Mouse (Mus musculus): ENCODE measurements around the gene Krit1. TPM values are rescaled to one million over a fixed set of nuclear protein-coding genes. Genes with fewer than 3 reads are reported as not detected.
"Not testable (repeated sequence)": the region's sequence is repeated elsewhere in the genome, so short reads cannot be mapped to it uniquely, and the experiment has no call there.

Gene Krit1
- polyA plus RNA-seq, 2 experiments from 2014 or later, result 91.1 to 118 TPM

DNA sequence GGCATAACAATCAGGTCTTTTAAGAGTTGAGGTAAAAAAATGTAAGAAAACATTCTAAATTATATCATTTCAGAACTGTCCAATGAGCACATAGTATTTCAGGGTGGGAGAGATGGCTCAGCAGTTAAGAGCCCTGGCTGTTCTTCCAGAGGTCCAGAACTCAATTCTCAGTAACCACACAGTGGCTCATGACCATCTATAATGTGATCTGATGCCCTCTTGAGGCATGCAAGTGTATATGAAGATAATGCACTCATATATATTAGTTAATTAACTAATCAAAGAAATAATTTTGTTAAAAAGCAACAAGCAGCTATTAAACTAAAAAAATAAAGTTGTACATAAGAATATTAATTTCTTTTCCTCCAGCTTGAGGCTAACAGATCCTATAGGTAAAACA lies 86.2 kb downstream of the Krit1 start:
- ATAC-seq, result no peak

DNA sequence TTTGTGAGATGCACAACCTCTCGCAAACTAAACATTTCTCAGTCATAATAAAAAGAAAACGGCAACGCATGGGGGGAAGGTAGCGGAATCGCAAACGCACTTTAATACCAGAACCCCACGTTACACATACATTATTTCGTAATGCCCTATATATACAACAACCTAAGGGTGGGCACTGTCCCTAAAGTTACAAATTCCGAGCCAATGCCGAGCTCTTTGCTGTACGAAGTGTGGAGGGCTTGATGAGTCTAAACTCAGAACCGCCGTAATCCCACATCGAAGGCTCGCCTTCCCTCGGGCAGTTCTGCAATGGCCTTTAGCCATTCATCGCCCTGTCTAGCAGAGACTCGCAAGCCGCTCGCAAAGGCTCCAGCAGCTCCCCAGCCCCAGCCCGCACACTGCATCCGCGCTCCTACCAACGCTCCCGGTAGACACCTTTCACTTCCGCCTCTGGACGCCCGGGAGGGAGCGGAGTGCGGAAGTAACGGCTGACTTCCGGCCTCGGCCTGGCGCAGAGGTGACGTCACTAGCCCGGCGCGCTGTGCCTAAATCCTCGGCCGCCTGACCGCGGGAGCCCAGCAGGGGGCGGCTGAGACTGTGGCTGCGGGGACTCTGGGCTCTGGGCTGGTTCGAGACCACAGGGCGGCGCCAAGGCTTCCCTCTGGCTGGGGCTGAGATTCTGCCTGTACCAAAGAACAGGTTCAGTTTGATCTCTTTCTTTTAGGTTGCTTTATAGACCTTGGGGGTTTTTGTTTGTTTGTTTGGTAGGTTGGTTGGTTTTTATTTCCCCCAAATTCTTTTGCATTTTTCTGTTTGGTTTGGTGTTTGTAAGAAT lies 90.7 kb downstream of the Krit1 start, which contains the start of gene Mterf1a:
Gene Mterf1a (minus strand): TSS at position 475 of the 835 bp plus-strand sequence.
- ATAC-seq, result peak; percentile 100

DNA sequence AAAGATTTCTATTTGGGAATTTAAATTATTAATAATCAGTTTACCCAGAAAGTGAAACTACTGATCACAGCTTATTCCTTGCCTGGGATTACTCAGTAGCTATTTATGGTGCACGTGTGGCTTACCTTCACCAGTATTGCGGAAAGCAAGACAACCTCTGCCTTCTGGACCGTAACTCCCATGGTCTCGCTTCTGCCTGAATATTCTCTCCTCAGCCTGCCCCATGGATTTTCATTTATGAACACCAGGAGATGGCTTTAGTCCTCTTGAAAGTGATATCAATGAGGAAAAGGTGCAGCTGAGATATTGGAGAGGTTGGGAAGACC lies 91.3 kb downstream of the Krit1 start:
- not testable (repeated sequence) for ATAC-seq

Other genes with a start within 250 kb of the Krit1 start
- gene 1700109H08Rik, start 231.6 kb upstream of the Krit1 start, polyA plus RNA-seq (2017; shearing (Covaris generic)), result 1 to 10 TPM; 6.3 to 9.7 TPM
- 10 to 100 TPM; 13.3 to 13.9 TPM for gene Pex1, start 207.1 kb upstream of the Krit1 start, polyA plus RNA-seq (2017; shearing (Covaris generic))
- 10 to 100 TPM; 22.0 to 24.1 TPM for gene Rbm48, start 206.6 kb upstream of the Krit1 start, polyA plus RNA-seq (2017; shearing (Covaris generic))
- gene Tmbim7, start 152.0 kb upstream of the Krit1 start, polyA plus RNA-seq (2017; shearing (Covaris generic)), result under 1 TPM in 1 of 2 experiments, not detected in 1; 0.34 TPM
- 10 to 100 TPM; 29.7 to 39.0 TPM for gene Gatad1, start 146.0 kb upstream of the Krit1 start, polyA plus RNA-seq (2017; shearing (Covaris generic))
- gene Ankib1, start 259 bp upstream of the Krit1 start, polyA plus RNA-seq (2017; shearing (Covaris generic)), result 10 to 100 TPM; 13.8 to 22.9 TPM
- gene Lrrd1, start 42.0 kb downstream of the Krit1 start, polyA plus RNA-seq (2017; shearing (Covaris generic)), result under 1 TPM in 1 of 2 experiments, not detected in 1; 0.20 TPM
- gene Mterf1a, start 90.7 kb downstream of the Krit1 start, polyA plus RNA-seq (2017; shearing (Covaris generic)), result 10 to 100 TPM; 24.3 to 27.5 TPM
- 100 to 1,000 TPM; 116 to 142 TPM for gene Akap9, start 124.9 kb downstream of the Krit1 start, polyA plus RNA-seq (2017; shearing (Covaris generic))

All from activated CD4-positive, CD25-positive, alpha-beta regulatory T cell, adult 4 months (primary cell).